Mouse (Mus musculus): ENCODE measurements at regions not wholly inside any gene's neighbourhood (a gene's known extent, or its start where the extent isn't known, plus 50 kb on each side); places are given as distances from the start of the nearest gene placed in this dataset.

DNA sequence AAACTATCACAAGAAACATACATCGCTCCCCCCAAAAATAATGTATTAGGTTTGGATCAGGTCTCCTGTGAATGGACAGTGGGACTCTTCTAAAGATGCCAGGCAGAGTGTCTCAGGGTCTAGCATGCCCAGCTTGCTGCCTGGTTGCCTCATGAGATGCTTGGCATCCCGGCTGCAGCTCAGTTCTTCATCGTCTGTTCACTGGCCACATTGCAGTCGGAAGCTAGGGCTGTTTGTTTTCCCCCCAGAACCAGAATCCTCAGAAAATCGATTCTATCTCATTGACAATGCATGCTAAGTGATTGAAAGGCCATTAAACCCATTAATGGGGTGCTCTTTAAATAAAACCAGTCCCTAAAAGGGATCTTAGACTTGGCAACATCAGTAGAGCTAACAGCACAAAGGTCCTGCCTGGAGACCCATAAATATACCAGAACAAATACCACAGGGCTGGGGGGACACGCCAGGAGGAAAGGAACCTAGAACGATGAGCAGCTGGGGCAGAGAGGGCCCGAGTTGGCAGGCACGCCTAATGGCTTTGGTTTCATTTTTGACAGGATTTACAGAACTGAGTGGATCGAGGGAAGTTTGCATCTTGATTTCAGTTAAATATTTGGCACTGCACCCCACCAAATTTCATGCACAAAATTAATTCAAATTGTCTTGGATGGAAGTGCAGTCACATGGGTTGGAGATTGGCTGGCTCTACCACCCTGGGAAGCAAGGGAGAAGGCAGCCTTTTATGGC is 205.3 kb downstream of the Snx10 start:
- Histone ChIP-seq H3K27ac (ENCODE audit: insufficient read depth, low read depth) (no peak overlapping the region), H3K36me3 (replicated peaks in 1 of 2; ENCODE audit: control insufficient read depth in 1 of 2, insufficient read depth in 1 of 2, low read length in 1 of 2) (no peaks in the 10 kb centered on the region), H3K4me2 (ENCODE audit: insufficient read depth, low read depth, poor library complexity, severe bottlenecking) (peak overlapping the region; percentile 82), H3K4me1 (ENCODE audit: control insufficient read depth in 1 of 2, insufficient read depth in 2 of 2) (peaks cover 0 to 4% of the 10 kb centered on the region in 2 experiments; a peak in 1 of 4 replicates), H3K9me3 (replicated peaks; ENCODE audit: low read length) (no peaks in the 10 kb centered on the region), H3K79me2 (replicated peaks; ENCODE audit: control insufficient read depth, extremely low read depth, insufficient read depth, poor library complexity, severe bottlenecking) (no peaks in the 10 kb centered on the region), H3K9ac (ENCODE audit: insufficient read depth, low read depth) (0 out of 2 replicates have a peak overlapping the region, but pooled peaks have one; percentile 48), H3K4me3 (replicated peaks in 1 of 3; ENCODE audit: low read depth in 2 of 3, low read length in 2 of 3, poor library complexity in 1 of 3) (no peak overlapping the region), H3K27me3 (replicated peaks) (no peaks in the 10 kb centered on the region)
- no peak for DNase-seq (ENCODE audit: extremely low read depth)
- dilution Hi-C loops (cut with MboI; ENCODE audit: extremely low pct_ligation_motif_present, extremely low pct_unique_long_range_greater_than_20kb, low sequenced_read_pairs), result no loop called here
- TF ChIP-seq SIN3A (IDR thresholded peaks at IDR 0.05; ENCODE audit: low read length) (no peak), E2F4 (IDR thresholded peaks at IDR 0.05; ENCODE audit: insufficient replicate concordance, low read depth, low read length) (no peak), MAZ (IDR thresholded peaks at IDR 0.05; ENCODE audit: low read depth, low read length) (no peak), ELF1 (IDR thresholded peaks at IDR 0.05; ENCODE audit: low read depth, low read length) (no peak), MAFK (IDR thresholded peaks at IDR 0.05; ENCODE audit: insufficient replicate concordance, low read length) (no peak), MXI1 (IDR thresholded peaks at IDR 0.05; ENCODE audit: low read depth, low read length) (no peak), TBP (conservative IDR thresholded peaks at IDR 0.05; ENCODE audit: low read depth, low read length) (no peak), HCFC1 (IDR thresholded peaks at IDR 0.05; ENCODE audit: low read depth, low read length) (no peak), MYC (IDR thresholded peaks at IDR 0.05; ENCODE audit: low read depth, low read length) (no peak), MAX (IDR thresholded peaks at IDR 0.05; ENCODE audit: low read length) (no peak), POLR2AphosphoS2 (IDR thresholded peaks at IDR 0.05; ENCODE audit: low read depth, low read length) (no peak), RAD21 (IDR thresholded peaks at IDR 0.05; ENCODE audit: low read depth, low read length) (no peak), NELFE (IDR thresholded peaks at IDR 0.05; ENCODE audit: low read depth, low read length) (no peak), IRF4 (IDR thresholded peaks at IDR 0.05; ENCODE audit: low read depth, low read length) (no peak), JUND (conservative IDR thresholded peaks at IDR 0.05; ENCODE audit: low read depth, low read length) (no peak), BHLHE40 (IDR thresholded peaks at IDR 0.05; ENCODE audit: low read depth, low read length) (no peak), TCF12 (IDR thresholded peaks at IDR 0.05; ENCODE audit: low read depth, low read length) (no peak), CTCF (conservative IDR thresholded peaks at IDR 0.05 in 1 of 2, IDR thresholded peaks at IDR 0.05 in 1 of 2; ENCODE audit: low read depth in 2 of 2, low read length in 2 of 2) (no peak), MEF2A (IDR thresholded peaks at IDR 0.05; ENCODE audit: borderline replicate concordance, low read depth, low read length) (no peak)
- in situ Hi-C loops (cut with MboI; ENCODE audit: low pct_ligation_motif_present, low pct_unique_long_range_greater_than_20kb, low sequenced_read_pairs), result no loop called here
